Mouse (Mus musculus) thymus, postnatal 0 days (tissue): Measurements from ENCODE around the gene Slc7a7. TPM values are rescaled to one million over a fixed set of nuclear protein-coding genes. Genes with fewer than 3 reads are reported as not detected.

Experiments
- DNase-seq: peaks from one replicate; pipeline ENCODE4 v3.0.0-alpha.2; 2015; ENCODE audit warnings: low spot score
- polyA plus RNA-seq: library from polyadenylated mRNA; unstranded; fragments of >200 nt; fragmentation: Nextera tagmentation; extraction: Ambion mirVana; gene quantifications from 2 replicates; pipeline ENCODE4 v1.2.1, GENCODE M21; 2015

The Slc7a7 gene
- polyA plus RNA-seq, 1 experiment from 2014 or later, result 6.5 TPM

GRCm38 (mm10) chr14:54432837-54433830, 15.6 kb upstream of the Slc7a7 start:
- no peak for DNase-seq

GRCm38 (mm10) chr14:54432078-54432836, 14.7 kb upstream of the Slc7a7 start:
- peak; percentile 35 for DNase-seq

GRCm38 (mm10) chr14:54431334-54432077, 13.9 kb upstream of the Slc7a7 start, which contains the start of gene Mmp14:
TSS of gene Mmp14 (plus strand) at chr14:54431612.
- no peak for DNase-seq

GRCm38 (mm10) chr14:54430406-54431145, 13.0 kb upstream of the Slc7a7 start:
- no peak for DNase-seq

- DNase-seq, result peak; percentile 38
These were observed 11.9 kb upstream of the Slc7a7 start for GRCm38 (mm10) chr14:54429332-54430093.

GRCm38 (mm10) chr14:54428421-54428820, 10.8 kb upstream of the Slc7a7 start:
- DNase-seq, result no peak

- DNase-seq, result no peak
These were observed 10.1 kb upstream of the Slc7a7 start for GRCm38 (mm10) chr14:54427696-54428095.

GRCm38 (mm10) chr14:54426689-54427398, 9.3 kb upstream of the Slc7a7 start, which contains the start of gene Mrpl52:
TSS of gene Mrpl52 (plus strand) at chr14:54426909.
- DNase-seq, result peak; percentile 85

- no peak for DNase-seq
These were observed 8.6 kb upstream of the Slc7a7 start for GRCm38 (mm10) chr14:54426003-54426688.

GRCm38 (mm10) chr14:54425540-54425939, 8.0 kb upstream of the Slc7a7 start:
- DNase-seq, result no peak

GRCm38 (mm10) chr14:54424634-54425033, 7.1 kb upstream of the Slc7a7 start:
- DNase-seq, result no peak

- DNase-seq, result peak; percentile 47
These were observed 5.8 kb upstream of the Slc7a7 start for GRCm38 (mm10) chr14:54423406-54423805.

GRCm38 (mm10) chr14:54421014-54421413, 3.4 kb upstream of the Slc7a7 start:
- DNase-seq, result no peak

- DNase-seq, result no peak
These were observed 750 bp downstream of the Slc7a7 start for GRCm38 (mm10) chr14:54416830-54417229.

GRCm38 (mm10) chr14:54416229-54416775, 1.3 kb downstream of the Slc7a7 start:
- no peak for DNase-seq

- DNase-seq, result no peak
These were observed 2.1 kb downstream of the Slc7a7 start for GRCm38 (mm10) chr14:54415241-54416020.
